Mouse (Mus musculus) embryo, embryonic 9.5 days (tissue): ENCODE data around the gene Atp5d.
A peak's percentile ranks its signal among the peaks of the same experiment; 100 is the strongest.
"Not testable (repeated sequence)": the region's sequence is repeated elsewhere in the genome, so short reads cannot be mapped to it uniquely, and the experiment has no call there.

Experiments used
- DNase-seq: peaks from one replicate; pipeline ENCODE4 v3.0.0-alpha.2; 2017; ENCODE audit errors: extremely low spot score

Atp5d gene

GRCm38 (mm10) chr10:80165392-80166128 is 27.1 kb downstream of the Atp5d start, which contains the start of gene Cirbp:
Gene Cirbp, plus strand, starts transcription at chr10:80165985.
- DNase-seq = peak; percentile 46

- not testable (repeated sequence) for DNase-seq
These were observed 27.7 kb downstream of the Atp5d start for GRCm38 (mm10) chr10:80166136-80166535.

GRCm38 (mm10) chr10:80167460-80168037 is 29.1 kb downstream of the Atp5d start:
- peak; percentile 100 for DNase-seq

DNA sequence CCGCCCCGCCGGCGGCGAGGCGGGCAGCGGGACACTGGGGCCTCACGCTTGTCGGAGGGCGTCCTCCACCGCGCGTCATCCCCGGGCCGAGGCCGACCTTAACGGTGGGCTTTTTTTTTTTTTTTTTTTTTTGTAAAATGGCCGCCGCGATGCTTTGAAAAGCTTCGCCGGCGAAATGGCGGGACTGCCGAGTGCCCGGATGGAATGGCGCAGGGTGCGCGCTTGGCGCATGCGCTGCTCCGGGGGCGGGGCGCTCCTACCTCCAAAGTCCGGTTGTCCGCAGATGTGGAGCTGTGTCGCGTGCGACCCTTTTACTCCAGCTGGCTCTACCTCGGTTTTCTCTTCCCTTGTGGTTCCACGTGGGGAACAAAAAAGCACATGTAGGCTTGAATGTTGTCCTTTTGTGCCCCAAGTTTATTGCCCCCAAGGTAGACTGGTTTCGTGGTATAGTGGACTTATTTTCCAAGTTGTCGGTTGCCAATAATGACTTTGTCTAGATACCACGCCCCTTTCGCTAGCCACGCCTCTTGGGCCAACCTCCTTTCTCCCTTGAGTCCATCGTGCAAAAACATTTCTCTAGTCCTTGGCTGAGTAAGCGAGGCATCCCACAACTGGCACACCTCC is 29.7 kb downstream of the Atp5d start:
- peak; percentile 94 for DNase-seq

DNA sequence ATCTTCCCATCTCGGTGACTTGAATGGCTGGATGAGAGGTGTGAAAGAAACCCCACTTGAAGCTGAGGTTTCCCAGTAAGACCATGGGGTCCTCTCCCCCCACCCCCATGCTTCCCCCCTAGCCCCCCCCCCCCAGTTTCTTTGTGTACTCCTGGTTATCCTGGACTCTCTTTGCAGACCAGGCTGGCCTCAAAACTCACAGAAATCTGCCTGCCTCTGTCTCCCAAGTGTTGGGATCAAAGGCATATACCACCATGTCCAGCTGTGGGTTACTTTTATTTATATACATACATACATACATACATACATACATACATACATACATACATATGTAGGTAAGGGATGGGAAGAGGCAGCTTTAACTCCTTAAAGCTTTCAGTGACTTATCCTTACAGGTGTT is 30.6 kb downstream of the Atp5d start:
- DNase-seq = no peak

DNA sequence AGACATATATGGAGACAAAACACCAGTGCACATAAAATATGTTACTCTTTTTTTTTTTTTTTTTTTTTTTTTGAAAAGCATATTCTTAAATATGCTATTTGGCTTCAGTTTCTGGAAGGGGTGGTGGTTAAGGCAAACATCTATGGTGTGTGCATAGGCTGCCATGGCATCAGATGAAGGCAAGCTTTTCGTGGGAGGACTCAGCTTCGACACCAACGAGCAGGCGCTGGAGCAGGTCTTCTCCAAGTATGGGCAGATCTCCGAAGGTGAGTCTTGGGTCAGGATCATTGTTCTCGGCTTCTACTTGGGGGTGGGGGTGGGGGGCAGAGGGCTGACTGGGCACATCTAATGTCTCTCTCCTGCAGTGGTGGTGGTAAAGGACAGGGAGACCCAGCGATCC is 31.2 kb downstream of the Atp5d start:
- DNase-seq = no peak

GRCm38 (mm10) chr10:80170052-80170451 is 31.6 kb downstream of the Atp5d start:
- no peak for DNase-seq

DNA sequence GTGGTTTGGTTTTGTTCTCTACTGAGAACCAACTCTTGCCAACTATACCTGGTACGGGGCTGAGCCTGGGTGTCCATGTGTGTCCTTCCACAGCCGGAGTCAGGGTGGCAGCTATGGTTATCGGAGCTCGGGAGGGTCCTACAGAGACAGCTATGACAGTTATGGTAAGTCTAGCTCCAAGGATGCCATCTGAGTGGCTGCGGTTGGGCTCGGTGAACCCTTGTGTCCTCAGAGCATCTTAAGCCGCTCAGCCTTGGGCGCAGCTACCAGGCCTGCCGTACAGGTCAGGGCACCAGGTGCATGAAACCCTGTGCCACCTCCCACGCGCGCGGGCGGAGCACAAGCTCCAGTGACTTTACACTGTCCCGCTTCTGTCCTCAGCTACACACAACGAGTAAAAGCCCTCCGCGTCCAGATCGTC is 32.2 kb downstream of the Atp5d start:
- no peak for DNase-seq

GRCm38 (mm10) chr10:80171252-80171651 is 32.8 kb downstream of the Atp5d start:
- DNase-seq = no peak

DNA sequence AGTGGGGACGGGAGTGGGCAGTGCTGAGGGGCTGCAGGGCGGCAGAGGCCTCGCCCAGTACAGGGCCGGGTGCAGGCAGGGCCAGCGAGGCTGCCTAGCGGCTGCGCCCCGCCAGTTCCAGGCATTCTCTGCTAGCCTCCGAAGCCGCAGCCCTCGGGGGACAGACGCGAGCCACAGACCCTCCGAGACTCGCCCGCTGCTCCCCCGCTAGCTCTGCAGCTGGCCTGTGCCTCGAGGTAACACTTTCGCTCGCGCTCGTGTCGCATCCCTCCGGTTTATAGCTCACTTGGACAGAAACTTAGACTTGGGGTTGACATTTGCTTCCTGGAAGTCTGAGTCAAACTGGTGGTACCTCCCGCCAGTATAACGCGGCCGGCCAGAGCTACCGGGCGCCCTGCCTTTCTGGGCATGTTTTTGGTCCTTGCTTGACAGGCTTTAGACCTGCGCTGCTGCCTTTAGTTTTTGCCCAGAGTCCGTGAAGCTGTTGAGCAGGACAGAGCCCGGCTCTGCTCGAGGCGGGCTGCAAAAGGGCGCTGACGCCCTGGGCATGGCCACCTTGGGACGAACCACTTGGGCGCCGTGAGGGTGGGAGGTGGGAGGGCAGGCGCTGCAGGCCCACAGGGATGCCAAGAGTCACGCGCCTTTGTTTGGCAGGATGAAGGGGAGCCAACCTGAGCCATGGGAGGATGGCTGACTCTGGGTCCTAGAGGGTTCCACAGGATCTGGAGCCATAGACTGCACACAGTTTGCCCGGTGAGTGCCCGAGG is 33.5 kb downstream of the Atp5d start:
- no peak for DNase-seq

GRCm38 (mm10) chr10:80172527-80173292 is 34.3 kb downstream of the Atp5d start, which contains the start of gene 1600002K03Rik:
Gene 1600002K03Rik, plus strand, starts transcription at chr10:80172944.
- peak; percentile 92 for DNase-seq

- no peak for DNase-seq
These were observed 34.9 kb downstream of the Atp5d start for GRCm38 (mm10) chr10:80173358-80173757.

GRCm38 (mm10) chr10:80173955-80174640 is 35.7 kb downstream of the Atp5d start:
- no peak for DNase-seq

DNA sequence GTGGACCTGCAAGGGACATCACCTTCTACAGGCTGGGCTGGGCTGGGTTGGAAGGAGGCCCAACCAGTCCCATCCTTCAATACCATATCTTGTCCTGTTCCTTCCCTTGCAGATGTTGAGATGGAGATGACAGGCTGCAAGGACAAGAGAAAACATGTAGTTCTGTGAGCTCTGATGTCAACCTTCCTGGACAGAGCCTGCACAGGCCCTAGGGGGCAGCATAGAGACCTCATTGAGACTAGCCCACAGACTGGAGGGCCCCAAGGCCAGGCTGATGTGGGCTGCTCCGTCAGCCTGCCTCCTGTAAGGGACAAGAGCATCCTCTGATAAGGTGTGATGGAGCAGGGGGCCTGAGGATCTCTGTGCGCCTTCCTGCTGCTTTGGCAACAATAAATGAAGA is 36.3 kb downstream of the Atp5d start:
- DNase-seq = peak; percentile 49

DNA sequence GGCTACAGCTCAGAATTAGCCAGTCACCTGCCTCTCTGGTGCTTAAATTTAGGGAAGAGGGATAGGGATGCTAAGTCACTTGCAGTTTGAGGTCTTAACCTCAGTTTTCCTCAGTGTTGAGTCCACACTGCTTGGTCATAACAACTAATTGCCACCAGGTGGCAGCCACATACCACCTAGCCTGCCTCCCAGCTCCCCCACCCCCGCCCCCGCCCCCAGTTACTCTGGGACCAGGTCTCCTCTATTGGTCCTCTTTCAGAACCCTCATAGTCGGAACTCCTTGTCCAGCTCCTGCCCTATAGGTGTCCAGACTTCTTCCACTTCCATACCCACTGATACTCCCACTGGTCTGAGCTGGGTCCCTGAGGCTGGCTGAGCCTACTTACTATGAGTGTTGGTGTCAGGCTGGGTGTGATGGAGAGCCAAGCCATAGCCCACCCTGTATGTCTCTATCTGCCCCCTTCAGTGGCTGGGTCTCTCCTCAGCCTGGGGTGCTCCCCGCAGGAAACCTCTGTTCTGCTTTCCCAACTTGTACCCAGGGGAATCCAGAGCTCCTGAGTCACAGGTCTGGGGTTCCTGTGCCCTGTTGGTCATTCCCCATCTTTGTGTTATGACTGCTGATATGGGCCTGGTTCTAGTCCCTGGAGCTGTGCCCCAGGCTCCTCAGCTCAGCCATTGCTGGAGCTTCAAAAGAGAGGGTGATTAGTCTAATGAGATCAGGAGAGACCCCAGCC is 37.3 kb downstream of the Atp5d start:
- DNase-seq = peak; percentile 48

DNA sequence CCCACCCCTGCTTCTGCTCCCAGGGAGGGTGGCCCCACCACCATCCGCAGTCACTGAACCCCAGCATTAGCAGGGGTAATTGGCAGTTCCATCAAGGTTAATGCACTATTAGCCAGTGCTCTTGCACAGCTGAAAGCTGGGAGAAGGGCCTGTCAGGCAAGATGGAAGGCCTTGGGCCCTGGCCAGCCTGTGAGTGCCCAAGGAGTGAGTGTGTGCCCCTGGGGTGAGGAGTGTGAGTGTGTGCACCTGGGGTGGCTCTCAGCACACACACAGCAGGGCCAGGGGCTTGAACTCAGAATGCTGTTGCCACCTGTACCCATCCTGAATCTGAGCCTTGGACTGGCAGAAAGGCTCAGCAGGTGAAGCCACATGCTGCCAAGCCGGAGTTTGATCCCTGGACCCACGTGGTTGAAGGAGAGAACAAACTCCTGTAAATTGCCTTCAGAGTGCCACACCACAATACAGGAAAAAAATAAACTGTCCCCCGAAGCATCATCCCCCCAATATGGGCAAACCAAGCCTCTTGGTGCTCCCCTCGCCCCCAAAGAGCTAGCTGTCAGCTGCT is 37.9 kb downstream of the Atp5d start:
- DNase-seq = no peak

GRCm38 (mm10) chr10:80177441-80178279 is 39.2 kb downstream of the Atp5d start:
- DNase-seq = no peak
